Mouse (Mus musculus): ENCODE results near the gene BC049352. TPM values are rescaled to one million over a fixed set of nuclear protein-coding genes. Genes with fewer than 3 reads are reported as not detected.

The BC049352 gene
- total RNA-seq, 2 experiments from 2014 or later, result 1.1 to 1.5 TPM

GRCm38 (mm10) chr9:45185250-45185649, 3.4 kb downstream of the BC049352 start:
- intact Hi-C loops (cut with DNase I), result loop anchor here (2.0 kb wide), 1 partner anchor 14 kb away; no protein-coding TSS in a partner anchor
- peak; percentile 59 to 88 for DNase-seq (ENCODE audit: low spot score in 2 of 2)

GRCm38 (mm10) chr9:45188570-45189563, 7.1 kb downstream of the BC049352 start:
- DNase-seq (ENCODE audit: low spot score in 2 of 2), result no peak
- intact Hi-C loops (cut with DNase I), result no loop called here

- intact Hi-C loops (cut with DNase I), result no loop called here
- no peak for DNase-seq (ENCODE audit: low spot score in 2 of 2)
Observed at GRCm38 (mm10) chr9:45189661-45190174, 7.9 kb downstream of the BC049352 start.

DNA sequence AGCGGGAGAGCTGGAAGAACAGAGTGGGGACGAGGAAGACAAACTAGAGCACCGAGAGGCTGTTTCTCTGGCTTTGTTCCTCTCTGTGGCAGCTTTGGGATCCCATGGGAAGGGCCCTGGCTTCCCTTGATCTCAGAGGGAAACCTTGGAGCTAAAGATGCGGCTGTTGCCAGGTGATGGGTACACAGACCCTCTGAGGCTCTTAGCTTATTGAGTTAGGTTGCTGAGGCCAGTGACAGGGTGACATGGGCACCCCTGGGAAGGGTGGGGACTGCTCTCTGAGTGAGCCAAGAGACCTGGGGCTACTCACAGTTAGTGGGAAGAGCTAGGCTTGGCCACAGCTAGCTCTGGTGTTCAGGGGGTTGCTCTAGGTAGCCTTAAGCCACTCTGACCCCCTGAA, 13.7 kb downstream of the BC049352 start:
- intact Hi-C loops (cut with DNase I), result no loop called here
- no peak for DNase-seq (ENCODE audit: low spot score in 2 of 2)

DNA sequence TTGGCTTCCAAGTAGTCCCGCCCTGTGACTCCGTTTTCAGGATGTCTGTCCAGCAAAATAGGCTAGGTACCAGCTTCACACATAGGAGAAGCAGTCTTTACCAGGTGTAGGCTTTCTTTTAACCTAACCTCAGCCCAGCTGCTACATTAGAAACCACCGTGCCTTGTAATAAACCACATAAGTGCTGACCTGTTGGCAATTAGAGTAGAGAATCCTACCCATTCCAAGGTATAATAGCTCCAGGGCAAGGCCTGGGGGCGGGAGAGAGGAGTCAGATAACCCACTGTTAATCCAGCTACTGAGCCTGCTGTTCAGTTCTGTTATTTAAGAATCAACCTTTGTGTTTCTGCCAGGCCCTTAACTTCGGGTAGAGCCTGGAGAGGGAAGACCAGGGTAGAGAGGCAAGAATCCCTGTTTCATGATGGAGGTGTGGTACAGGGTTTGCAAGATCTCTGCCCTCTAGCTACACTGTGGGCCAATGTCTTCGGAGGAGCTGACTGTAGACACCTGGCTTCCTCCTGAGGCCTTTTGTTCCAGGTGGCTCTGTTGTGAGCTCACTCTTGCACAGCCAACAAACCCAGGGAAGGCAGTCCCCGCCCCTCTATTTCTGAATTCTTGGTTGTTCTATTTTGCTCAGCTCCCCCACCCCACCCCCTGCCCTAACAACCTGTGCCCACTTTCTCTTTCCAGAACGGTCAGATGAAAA, 14.5 kb downstream of the BC049352 start:
- DNase-seq (ENCODE audit: low spot score in 2 of 2), result no peak
- intact Hi-C loops (cut with DNase I), result no loop called here

GRCm38 (mm10) chr9:45197549-45197948, 15.7 kb downstream of the BC049352 start:
- no peak for DNase-seq (ENCODE audit: low spot score in 2 of 2)
- intact Hi-C loops (cut with DNase I), result no loop called here

DNA sequence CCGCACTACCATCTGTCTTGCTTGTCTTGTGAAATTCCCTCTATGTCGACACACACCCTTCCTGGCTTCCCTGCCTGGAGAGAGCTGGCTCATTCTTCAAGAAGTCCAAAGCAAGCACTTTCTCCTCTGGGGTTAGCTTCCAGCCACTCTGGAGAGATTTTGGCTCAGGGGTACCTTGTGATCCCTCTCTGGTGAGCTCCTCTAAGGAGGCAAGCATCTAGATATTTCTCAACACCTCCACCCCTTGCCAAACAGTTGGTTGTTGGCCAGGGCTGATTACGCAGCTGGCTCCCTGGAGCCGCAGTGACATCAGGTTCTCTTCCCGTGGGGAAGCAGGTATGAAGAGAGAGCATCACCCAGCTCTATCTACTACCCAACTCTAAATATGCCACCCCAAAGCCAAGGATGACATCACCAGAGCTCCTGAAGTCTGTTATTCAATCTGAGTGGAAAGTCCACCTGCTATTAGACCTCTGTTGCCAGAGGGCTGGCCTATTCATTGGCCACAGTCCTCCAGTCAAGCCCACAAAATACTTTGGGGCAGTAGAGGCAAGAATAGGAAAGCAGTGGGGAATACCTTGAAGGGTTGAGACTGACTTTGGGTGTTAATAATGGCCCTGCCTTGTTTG, 19.6 kb downstream of the BC049352 start:
- intact Hi-C loops (cut with DNase I), result no loop called here
- no peak for DNase-seq (ENCODE audit: low spot score in 2 of 2)

DNA sequence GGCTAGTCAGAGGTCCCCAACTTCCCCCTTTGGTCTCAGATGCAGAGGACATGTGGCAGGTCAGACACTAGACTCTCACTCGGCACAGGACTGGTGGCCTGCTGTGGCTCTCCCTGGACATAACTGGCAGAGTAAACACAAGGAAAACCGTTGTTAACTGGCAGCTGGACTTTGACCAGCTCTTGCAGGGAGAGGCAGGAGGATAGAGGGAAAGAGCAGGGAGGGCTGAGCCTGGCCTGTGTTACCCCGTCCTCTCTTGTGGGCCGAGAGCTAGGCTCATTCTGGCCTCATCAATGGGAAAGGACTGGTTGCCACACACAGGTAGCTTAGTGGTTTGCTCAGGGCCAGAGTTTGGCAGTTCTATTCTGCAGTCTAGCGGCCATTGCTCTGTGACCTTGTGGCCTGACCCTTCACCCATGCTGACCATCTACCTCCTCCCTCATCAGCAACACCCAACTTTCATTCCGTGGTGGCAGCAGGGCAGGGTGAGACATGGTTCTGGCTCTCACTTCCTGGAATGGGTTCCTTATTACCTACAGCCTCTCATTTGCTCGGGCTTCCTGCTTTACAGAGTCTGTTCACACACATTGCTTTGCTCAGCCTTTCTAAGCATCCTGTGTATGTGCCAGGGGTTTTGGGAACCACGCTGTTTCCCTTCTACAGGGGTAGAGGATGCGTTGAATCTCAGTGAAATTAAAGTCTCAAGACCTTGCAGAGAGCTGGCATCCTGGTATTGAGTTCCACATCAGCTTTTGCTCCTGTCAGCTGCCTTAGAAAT, 20.4 kb downstream of the BC049352 start:
- no peak for DNase-seq (ENCODE audit: low spot score in 2 of 2)
- intact Hi-C loops (cut with DNase I), result no loop called here

GRCm38 (mm10) chr9:45203797-45204410, 22.1 kb downstream of the BC049352 start, which contains the start of gene Tmprss4:
Gene Tmprss4, minus strand, starts transcription at chr9:45204092.
- intact Hi-C loops (cut with DNase I), result no loop called here
- no peak for DNase-seq (ENCODE audit: low spot score in 2 of 2)

DNA sequence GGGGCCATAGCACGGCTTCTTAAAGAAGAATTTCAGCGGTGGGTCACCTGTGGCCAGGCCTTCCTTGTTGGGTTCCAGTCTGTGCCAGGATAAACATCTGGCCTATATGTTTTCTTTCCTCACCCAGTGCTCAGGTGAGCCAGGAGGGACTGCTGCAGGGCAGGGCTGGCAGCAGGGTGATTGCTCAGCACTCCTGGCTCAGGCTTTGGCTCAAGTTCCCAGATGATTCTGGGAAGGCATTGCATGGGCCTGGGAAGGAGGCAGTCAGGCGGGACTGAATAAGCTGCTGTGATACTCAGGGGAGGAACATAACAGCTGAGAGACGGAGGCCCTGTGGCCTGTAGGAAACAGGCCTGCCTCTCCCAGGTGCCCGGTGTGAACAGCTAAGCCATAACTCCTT, 23.3 kb downstream of the BC049352 start:
- intact Hi-C loops (cut with DNase I), result no loop called here

GRCm38 (mm10) chr9:45206121-45206520, 24.3 kb downstream of the BC049352 start:
- DNase-seq (ENCODE audit: low spot score in 2 of 2), result no peak
- intact Hi-C loops (cut with DNase I), result no loop called here

More for the DNA sequence above, 23.3 kb downstream of the BC049352 start:
- DNase-seq (ENCODE audit: low spot score in 2 of 2), result no peak

GRCm38 (mm10) chr9:45207015-45207743, 25.4 kb downstream of the BC049352 start:
- intact Hi-C loops (cut with DNase I), result no loop called here
- DNase-seq (ENCODE audit: low spot score in 2 of 2), result no peak

- no peak for DNase-seq (ENCODE audit: low spot score in 2 of 2)
- intact Hi-C loops (cut with DNase I), result no loop called here
Observed at GRCm38 (mm10) chr9:45212001-45212400, 30.2 kb downstream of the BC049352 start.

DNA sequence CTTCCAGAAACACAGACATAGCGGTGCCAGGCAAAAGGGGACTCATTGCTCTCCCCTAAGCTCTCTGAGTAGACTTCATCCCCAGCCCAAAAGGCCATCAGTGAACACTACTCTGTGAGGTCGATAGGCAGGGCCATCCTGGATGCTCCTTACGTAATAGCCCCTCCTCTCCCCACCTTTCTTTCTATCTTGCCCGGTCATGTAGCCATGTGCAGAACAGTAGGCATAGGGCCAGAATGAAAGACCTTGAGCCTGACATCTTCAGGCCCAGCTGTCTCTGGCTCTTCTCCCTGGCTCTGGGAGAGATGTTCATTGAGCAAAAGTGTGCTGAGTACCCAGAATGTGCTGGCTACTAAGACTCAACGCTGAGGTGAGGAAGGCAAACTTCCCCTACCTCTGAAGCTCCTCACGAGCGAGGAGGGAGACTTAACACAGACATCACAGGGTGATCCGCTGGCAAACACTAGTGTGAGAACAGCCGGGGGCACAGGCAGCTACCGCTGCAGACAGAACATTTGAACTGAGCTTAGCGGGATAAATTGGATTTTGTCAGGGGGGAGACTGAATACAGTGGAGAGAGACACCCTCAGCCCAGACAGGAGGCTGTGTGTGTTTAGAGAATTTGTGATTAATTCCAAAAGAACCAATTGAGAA, 33.8 kb downstream of the BC049352 start:
- DNase-seq (ENCODE audit: low spot score in 2 of 2), result no peak
- intact Hi-C loops (cut with DNase I), result no loop called here

GRCm38 (mm10) chr9:45219644-45220043, 37.8 kb downstream of the BC049352 start:
- DNase-seq (ENCODE audit: low spot score in 2 of 2), result no peak
- intact Hi-C loops (cut with DNase I), result loop anchor here (5.0 kb wide), 1 partner anchor 78 kb away; no protein-coding TSS in a partner anchor

- intact Hi-C loops (cut with DNase I), result loop anchor here (1.0 to 5.0 kb wide), 3 partner anchors 76 to 187 kb away; no protein-coding TSS in a partner anchor
- DNase-seq (ENCODE audit: low spot score in 2 of 2), result peak; percentile 93 to 96
Observed at GRCm38 (mm10) chr9:45221567-45221966, 39.8 kb downstream of the BC049352 start.

- no peak for DNase-seq (ENCODE audit: low spot score in 2 of 2)
- intact Hi-C loops (cut with DNase I), result no loop called here
Observed at GRCm38 (mm10) chr9:45229359-45229758, 47.6 kb downstream of the BC049352 start.

Data from left cerebral cortex, postnatal 25 days (tissue).